Mouse (Mus musculus) brain, embryonic 18.5 days (tissue): ENCODE results near the gene Mad1l1.
A peak's percentile ranks its signal among the peaks of the same experiment; 100 is the strongest.
"Not testable (repeated sequence)": the region's sequence is repeated elsewhere in the genome, so short reads cannot be mapped to it uniquely, and the experiment has no call there.

Experiments
- DNase-seq: peaks from one replicate; pipeline ENCODE4 v3.0.0-alpha.2; 2012; ENCODE audit warnings: low read depth, low spot score

The Mad1l1 gene

GRCm38 (mm10) chr5:140321042-140321755, at the start of gene Mad1l1, which contains the start of gene Nudt1:
Gene Mad1l1, minus strand, starts transcription at chr5:140321552.
Gene Nudt1, plus strand, starts transcription at chr5:140321656.
- peak; percentile 86 for DNase-seq

GRCm38 (mm10) chr5:140370446-140371254, 49.3 kb upstream of the Mad1l1 start:
- no peak for DNase-seq

- DNase-seq: no peak
Measured at GRCm38 (mm10) chr5:140369466-140369865, 48.1 kb upstream of the Mad1l1 start.

- DNase-seq: no peak
Measured at GRCm38 (mm10) chr5:140368926-140369325, 47.6 kb upstream of the Mad1l1 start.

GRCm38 (mm10) chr5:140368126-140368525, 46.8 kb upstream of the Mad1l1 start:
- DNase-seq: not testable (repeated sequence)

- no peak for DNase-seq
Measured at GRCm38 (mm10) chr5:140364415-140364814, 43.1 kb upstream of the Mad1l1 start.

- DNase-seq: no peak
Measured at GRCm38 (mm10) chr5:140359930-140360674, 38.8 kb upstream of the Mad1l1 start.

- no peak for DNase-seq
Measured at GRCm38 (mm10) chr5:140357466-140357865, 36.1 kb upstream of the Mad1l1 start.

- no peak for DNase-seq
Measured at GRCm38 (mm10) chr5:140355934-140356333, 34.6 kb upstream of the Mad1l1 start.

GRCm38 (mm10) chr5:140352352-140352751, 31.0 kb upstream of the Mad1l1 start:
- no peak for DNase-seq

GRCm38 (mm10) chr5:140350731-140351497, 29.6 kb upstream of the Mad1l1 start:
- no peak for DNase-seq

- DNase-seq: no peak
Measured at GRCm38 (mm10) chr5:140349882-140350281, 28.5 kb upstream of the Mad1l1 start.

GRCm38 (mm10) chr5:140346050-140346449, 24.7 kb upstream of the Mad1l1 start:
- no peak for DNase-seq

GRCm38 (mm10) chr5:140345244-140345643, 23.9 kb upstream of the Mad1l1 start:
- no peak for DNase-seq

- DNase-seq: no peak
Measured at GRCm38 (mm10) chr5:140342880-140343279, 21.5 kb upstream of the Mad1l1 start.

- no peak for DNase-seq
Measured at GRCm38 (mm10) chr5:140339836-140340235, 18.5 kb upstream of the Mad1l1 start.

GRCm38 (mm10) chr5:140338779-140339178, 17.4 kb upstream of the Mad1l1 start:
- no peak for DNase-seq

- no peak for DNase-seq
Measured at GRCm38 (mm10) chr5:140336680-140337079, 15.3 kb upstream of the Mad1l1 start.

GRCm38 (mm10) chr5:140333631-140334030, 12.3 kb upstream of the Mad1l1 start:
- no peak for DNase-seq

- no peak for DNase-seq
Measured at GRCm38 (mm10) chr5:140332519-140332918, 11.2 kb upstream of the Mad1l1 start.
